Mouse (Mus musculus) lung, adult 2 months (tissue): ENCODE measurements around the gene Adamts2.

Source experiments
- CTCF ChIP-seq: fragments of 200-500 bp; IDR thresholded peaks from 2 replicates; pipeline ENCODE4 v1.5.1; 2011; ENCODE audit warnings: mild to moderate bottlenecking, low read length, control low read depth; ENCODE audit not compliant: insufficient read depth
- POLR2A ChIP-seq: fragments of 200-500 bp; IDR thresholded peaks from 2 replicates; pipeline ENCODE4 v1.6.1; 2011; ENCODE audit warnings: low read depth, mild to moderate bottlenecking, control low read depth, low read length, borderline replicate concordance; ENCODE audit errors: extremely low read depth

GRCm38 (mm10) chr11:50592892-50593553 is 8.9 kb upstream of the Adamts2 start:
- TF ChIP-seq CTCF (no peak), POLR2A (no peak)
